Mouse (Mus musculus) yolk sac, embryonic 10.5 days (tissue): Measurements from ENCODE around the gene Tmem255b.

ENCODE experiments used
- DNase-seq: peaks from one replicate; pipeline ENCODE4 v3.0.0-alpha.2; 2017; ENCODE audit warnings: low spot score

Gene Tmem255b

DNA sequence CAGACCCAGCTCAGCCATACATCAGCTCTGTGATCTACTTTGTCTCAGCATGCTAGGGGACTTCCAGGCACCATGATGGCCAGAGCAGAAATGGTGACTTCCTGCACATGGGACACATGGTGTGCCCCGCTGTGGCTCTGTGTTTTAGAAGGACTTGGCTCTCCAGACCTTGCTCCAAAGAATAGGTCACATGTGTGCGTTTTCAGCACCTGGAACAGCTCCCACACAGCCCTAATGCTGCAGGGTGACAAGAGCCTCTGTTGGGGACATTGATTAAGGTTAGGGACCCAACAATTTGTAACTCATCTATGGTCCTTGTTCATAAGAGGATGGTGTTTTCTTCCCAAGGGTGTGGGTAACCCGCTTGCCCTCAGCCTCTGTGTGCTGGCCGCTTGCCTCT is 13.2 kb downstream of the Tmem255b start:
- peak; percentile 29 for DNase-seq

DNA sequence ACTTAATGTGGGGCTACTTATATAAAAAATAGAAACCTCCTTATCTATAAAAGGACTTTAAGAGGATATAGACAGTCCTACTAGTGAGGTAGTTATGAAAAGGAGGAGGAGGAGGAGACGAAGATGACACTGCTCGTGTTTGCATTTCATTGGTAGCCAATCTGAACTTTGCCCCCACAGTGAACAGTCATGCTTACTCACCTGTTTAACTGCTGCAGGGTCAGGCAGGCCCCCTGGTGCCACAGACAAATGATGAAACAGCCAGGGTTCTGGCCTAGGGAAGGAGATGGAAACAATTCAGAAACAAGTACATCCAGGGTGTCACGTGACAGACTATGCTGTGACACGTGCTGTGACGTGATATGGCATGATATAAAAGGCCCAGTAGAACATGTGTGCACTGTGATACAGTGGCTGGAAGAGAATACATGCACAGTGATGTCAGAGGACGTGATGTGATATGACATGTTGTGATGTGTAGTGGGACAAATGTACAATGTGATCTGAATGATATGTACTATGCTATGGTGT is 16.8 kb downstream of the Tmem255b start:
- peak; percentile 18 for DNase-seq

DNA sequence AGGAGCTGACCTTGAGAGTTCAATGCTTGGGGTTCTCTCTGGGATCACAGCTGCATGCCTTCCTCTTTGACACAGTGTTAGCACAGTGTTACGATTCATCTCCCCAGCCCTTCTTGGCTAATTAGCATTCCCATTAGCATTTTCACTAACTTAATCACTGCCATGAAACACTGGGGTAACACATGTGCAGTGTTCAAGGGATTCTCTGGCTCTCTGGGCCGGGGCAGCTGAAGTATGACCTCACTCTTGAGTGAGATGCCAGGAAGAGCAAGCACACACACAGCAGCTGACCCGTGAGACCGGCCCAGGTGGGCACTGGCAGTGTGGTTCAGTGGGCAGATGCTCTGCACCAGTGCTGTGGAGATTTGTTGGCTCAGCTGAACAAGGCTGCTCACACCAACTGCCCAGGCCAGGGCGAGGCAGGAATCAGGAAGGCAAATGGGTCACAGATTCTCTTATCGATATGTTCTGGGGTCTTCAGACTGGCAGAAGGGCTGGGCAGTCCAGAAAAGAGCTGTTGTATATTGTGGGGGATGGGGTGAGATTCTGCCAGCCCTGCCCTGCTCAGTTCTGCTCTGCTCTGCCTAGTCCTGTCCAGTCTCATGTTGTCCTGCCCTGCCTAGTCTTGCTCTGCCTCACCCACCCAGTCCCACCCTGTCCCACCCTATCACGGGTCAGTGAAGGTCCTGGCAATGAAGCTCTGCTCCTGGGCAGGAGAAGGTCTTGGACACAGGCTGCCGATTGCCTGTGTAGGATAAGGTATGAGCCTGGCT is 19.5 kb downstream of the Tmem255b start:
- no peak for DNase-seq

DNA sequence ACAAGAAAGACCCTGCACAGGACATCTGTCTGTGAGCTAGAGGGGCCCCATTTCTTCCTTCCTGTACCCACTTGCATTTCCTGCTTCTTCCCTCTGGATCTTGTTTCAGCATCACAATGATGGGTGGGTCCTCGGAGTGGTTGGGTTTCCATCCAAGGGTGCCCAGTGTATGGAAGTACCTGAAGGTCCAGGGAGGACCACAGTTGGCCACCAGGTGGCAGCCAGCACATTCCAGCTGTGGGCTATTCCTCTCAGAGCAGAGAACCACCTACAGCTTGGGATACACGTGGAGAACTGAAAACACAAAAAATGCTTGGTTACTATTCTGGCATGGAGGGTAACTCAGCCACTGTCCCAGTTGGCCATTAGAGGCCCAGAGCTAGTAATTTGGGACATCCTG is 20.3 kb downstream of the Tmem255b start:
- peak; percentile 13 for DNase-seq

DNA sequence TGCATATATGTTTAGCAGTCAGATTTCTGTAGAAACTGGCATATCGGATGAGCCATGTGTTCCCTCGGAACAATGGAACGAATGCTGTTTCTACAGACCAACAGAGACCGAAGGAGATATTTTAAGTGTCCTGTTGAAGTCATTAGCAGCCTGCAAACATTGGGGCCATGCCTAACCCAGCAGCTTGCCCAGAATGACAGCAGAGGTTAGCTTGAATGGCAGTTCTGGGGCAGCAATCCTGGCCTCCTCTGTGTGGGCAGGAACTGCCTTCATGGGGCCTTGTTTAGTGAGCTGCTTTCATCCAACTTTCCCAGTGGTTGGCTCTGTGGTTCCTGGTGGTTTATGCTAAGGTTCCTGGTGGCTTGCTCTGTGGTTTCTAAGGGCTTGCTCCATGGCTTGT is 24.4 kb downstream of the Tmem255b start:
- DNase-seq: no peak

DNA sequence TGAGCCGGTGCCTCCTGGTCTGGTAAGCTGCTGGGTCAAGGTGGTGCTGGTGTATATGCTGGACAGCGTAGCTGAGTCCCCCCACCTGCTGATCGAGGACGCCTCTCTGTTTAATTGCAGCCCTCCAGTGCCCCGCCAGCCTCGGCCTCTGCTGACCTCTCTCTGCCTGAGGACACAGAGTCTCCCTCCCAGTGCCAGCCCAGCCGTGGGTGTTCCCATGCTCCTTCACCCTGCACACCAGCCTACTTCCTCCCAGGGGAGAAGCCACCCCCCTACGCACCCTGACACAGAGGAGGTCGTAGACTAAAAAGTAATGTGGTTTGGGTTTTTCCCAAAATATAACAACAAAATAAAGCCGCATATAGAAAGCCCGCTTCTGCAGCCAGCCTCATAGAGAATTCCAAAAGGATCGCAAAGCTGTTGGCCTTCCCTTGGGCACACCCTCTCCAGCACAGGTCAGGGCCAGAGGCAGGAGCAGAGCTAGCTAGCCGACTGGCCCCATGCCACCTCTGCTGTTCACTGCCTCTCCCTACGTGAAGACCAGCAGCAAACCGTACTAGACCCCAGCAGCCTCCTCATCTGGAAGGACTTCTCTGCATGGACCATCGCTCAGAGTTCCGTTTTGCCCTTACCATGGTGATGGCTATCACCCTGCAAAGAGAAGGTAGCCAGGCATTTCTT is 26.2 kb downstream of the Tmem255b start:
- DNase-seq: no peak

DNA sequence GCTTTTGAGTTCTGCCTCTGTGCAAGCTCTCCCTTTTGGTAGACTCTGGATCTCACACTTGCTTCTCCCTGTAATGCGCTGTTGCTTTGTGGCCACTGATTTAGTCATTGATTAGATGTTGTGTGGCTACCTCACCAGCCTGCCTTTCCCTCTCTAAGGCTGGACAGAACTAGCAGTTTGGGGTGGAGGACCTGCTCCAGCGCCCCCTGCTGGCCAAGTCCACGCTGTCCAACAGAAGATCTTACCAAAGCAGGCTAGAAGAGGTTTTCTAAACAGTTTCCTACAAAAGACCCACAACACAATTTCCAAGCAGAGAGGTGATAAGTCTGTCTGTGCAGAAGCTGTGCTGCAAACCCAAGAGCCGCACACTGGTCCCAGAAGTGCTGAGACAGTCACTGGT is 26.9 kb downstream of the Tmem255b start:
- peak; percentile 43 for DNase-seq

DNA sequence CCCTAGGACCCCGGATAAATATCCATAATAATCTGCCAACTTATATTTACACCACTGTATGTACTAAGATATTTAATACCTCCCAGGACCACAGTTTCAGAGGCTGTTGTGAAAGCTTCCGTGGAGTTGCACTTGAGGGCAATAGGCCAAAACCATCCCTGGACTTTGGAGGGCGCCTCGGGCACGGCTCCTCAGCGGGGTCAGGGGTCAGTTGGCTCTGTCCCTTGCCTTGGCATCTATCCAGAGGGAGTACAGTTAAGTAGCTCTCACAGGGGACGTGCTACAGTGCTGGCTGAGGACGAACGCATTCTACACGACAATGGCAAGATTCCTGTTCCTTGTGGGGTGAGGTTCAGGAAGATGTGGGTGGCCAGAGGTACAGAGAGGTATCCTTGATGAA is 27.4 kb downstream of the Tmem255b start:
- DNase-seq: no peak

DNA sequence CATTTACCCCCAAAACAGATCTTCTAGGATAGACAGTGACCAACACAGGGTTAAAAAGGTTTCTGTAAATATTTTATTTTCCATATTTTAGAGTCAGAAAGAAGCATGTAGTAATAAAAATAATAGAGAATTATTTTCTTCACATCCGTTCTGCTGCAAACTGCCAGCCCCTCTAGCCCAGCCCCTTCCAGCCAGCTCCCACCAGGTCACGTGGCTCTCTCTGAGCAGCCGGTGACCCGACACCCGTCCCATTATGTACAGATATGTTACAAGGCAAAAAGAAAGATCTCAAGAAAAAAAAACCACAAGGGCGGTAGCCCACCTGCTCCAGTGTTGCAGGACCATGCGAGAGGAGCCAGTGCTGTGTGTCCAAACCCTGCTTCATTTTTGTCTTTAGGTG is 30.3 kb downstream of the Tmem255b start:
- DNase-seq: no peak

DNA sequence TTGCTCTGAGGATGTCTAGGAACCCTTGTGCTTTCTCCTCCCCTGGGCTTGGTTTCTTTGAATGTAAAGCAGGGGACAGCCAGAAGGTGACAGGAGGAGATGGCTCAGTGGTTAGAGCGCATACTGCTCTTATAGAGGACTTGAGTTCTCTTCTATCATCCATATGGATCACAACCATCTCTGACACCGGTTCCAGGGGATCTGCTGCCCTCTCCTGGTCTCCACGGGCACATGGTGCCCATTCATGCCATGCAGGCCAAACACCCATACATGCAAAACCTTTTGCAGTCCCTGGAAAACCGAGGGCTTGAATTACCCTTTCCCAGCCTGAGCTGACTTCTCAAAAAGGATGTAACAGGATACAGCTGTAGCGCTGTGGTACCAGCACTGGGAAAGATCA is 32.0 kb downstream of the Tmem255b start:
- no peak for DNase-seq

DNA sequence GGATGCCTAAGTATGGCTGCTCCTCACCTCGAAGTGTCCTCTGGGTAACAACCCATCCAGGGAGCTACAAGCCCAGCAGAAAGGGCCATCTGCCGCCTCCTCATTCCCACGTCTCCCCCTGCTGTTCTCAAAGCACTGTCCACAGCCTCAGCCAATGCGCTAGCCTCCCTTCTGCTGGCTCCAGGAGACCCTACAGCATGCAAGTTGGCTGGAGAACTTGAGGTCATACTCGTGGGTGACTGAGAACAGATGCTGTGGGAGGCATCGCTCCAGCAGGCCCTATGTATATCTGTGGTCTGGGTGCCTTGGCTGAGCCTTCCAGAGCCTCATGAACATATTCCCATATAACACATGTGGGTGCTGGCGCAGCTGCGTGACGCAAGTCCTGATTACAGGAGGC is 33.7 kb downstream of the Tmem255b start:
- DNase-seq: no peak

DNA sequence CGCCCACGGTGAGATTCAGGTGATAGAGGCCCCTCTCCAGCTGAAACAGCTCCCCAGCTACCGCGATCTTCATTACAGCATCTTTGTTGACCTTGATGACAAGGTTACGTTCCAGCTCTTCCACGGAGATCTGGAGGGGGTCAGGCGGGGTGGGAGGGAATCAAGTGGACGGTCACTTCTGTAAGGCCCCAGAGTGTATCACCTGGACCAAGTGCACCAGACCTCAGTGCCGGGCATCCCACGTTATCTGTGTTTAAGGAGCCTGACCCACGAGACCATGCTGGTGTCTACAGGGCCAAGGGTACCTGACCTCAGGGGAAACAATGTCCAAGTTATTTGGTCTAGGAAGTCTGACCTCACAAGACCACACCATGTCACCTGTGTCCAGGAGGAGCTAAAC is 36.5 kb downstream of the Tmem255b start:
- no peak for DNase-seq

DNA sequence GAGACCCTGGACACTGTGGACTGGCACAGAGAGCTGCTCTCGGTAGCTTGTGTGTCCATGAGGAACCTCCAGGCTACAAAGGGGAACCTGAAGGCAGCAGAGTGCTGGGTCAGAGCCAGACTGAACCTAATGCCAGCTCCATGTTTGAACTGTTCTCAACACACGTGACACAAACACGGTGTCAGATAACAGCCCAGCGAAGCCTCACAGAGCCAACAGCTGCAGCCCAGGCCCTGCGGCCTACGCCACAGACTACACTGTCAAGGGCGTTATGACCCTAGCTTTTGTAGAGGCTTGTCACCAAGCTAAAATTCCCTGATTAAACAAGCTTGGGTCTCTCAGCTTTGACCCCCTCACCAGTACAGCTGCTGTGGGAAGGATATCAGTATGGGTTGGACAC is 37.3 kb downstream of the Tmem255b start:
- DNase-seq: no peak

DNA sequence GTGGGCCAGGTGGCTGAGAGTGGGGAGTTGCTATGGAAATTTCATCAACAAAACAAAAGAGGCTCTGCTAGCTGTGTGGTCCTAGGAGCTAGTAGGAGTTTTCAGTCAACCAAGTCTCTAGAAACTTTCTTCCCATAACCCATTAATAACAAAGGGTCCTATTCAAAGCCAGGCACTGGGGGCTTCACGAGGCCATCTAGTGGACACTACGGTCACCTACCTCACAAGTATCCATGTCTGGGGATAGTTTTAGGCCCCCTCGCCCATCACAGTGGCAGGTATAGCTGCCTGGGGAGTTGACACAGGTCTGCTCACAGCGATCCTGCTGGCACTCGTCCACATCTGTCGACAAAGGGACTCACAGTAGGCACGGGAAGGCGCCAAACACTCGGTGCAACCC is 40.9 kb downstream of the Tmem255b start:
- DNase-seq: no peak

DNA sequence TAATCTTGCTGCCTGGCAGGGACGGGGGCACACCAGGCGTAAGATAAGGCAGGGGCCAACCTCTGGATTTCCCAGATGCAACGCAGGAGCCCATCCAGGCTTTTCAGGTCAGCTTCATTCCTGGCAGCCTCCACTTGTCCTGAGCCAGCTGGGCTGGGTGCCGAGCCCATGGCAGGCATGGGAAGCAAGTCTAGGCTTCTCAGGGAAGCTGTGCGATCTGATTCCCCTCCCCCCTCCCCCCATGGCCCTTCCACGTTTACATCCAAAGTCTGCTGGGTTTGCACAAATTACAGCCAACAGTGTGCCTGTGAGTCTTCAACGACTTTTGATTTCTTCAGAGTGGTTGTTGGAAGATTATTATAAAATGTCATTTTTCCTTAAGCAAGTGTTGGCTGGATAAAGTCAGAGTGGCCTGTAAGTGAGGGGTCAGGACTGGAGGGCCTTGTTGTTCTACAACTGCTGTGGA is 46.1 kb downstream of the Tmem255b start:
- no peak for DNase-seq

DNA sequence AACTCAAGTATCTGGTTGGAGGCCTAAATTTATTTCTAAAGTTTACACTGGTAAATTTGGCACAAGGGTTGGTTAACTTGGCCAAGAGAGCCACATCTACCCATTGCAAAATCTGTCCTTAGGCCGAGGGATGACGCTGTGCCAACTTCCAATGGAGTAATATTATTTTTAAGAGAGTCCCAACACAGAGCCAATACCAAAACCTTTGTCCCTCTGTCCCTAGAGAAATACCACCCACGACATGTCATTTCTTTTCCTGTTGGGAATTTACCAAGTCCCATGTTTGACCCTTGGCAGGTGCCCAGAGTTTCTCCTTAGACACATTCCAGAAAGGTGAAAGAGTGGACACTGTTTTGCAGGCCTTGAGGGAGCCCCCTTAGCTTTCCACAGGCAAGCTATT is 46.6 kb downstream of the Tmem255b start:
- DNase-seq: no peak

DNA sequence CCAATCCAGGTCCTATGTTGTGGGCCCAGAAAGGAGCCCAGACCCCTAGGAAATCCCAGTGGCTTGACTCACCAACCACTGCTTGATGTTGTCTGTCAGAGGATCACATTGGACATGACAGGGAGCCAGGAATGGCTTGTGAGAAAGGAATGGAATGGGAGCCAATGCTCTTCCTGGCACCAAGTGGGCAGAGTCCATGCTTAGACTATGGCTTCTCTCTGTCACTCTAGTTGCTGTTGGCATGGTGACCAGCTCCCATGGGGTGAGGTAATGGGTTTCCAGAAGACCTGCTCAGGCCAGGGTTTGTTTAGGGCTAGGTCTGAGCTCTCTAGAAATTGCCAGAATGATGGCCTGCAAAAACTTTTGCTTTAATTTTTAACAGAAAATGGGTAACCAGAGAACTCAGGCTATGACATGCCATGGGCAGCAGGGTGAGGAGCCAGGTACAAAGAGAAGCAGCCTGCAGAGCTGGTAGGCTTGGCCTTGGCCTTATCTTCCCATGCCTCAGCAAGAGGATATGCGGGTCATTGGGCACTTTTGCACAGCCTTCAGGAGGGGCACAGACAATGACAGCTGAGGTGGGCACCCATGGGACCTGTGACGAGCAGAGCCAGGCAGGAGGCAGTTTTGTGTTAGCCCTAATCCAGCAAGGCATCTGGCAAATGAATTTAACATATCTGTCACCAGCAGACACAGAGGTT is 47.3 kb downstream of the Tmem255b start:
- DNase-seq: no peak

DNA sequence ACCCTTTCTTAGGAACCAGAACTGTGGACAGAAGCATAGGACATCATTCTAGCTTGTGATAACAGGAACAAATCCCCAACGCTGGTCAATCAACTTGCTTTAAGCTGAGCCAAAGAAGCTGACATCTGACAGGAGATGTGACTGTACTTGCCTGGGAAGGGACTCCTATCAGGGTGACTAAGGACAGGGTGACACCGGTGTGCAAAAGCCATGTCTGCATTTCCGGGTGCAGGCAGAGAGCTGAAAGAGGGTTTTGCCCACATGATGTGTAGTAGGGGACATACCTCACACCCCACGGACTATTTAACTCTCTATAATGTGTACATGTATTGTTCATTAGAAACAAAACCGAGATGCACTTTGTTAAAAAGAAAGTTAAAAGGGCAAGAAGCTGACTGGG is 48.2 kb downstream of the Tmem255b start:
- no peak for DNase-seq

DNA sequence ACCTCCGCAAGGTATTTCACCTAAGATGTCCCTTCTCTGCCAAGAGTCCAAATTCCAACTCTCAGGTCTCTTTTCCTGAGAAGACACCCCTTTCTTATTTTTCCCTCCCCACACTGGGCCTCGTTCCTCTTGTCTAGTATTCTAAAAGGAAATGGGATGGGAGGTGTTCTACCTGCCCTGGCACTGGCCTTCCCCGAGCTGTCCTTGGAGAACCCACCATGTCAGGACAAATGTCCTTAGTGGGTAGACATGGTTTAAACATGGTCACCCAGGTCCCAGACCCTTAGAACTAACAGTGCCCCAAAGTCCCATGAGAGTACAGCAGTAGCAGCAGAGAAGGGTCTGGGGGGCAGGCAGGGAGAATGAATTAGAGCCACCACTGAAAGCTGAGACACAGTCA is 54.4 kb downstream of the Tmem255b start:
- DNase-seq: no peak

DNA sequence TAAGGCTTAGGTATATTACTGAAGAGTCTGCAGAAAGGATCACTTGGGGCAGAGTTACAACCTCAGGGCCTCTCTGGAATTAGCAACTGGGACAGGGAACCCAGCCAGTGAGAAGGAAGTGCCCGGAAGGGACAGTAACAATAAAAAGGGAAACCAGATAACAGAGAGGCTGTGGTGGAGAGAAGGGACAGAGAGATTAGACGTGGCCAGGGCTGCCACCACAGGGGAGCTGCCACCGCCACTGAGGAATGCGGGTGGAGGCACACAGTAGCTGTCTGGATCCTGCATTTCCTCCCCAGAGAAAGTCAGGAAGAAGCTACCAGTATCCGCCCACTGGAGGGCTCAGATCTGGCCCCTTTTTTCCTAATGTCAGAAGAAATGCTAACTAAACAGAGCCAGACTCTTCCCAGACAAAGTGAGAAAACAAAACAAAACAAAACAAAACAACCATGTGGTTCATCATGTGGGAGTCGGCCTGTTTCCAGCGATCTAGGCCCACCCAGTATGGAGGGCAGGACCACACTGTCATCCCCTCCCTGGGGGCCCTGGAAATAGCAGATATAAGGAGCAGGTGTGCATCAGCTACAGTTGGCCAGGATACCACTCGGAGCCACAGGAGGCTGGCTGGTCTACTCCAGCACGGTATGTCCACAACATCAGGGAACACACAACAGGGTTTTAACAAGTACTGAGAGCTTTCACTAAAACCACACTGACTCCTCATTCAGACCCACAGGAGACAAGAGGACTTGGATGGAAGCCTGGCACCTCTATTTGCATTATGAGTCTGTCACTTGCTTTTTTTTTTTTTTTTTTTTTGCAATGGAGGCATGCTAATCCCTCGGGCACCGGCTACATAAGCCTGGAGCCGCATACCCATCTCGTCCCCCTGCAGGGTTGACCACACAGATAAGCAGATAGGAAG is 55.3 kb downstream of the Tmem255b start:
- no peak for DNase-seq

DNA sequence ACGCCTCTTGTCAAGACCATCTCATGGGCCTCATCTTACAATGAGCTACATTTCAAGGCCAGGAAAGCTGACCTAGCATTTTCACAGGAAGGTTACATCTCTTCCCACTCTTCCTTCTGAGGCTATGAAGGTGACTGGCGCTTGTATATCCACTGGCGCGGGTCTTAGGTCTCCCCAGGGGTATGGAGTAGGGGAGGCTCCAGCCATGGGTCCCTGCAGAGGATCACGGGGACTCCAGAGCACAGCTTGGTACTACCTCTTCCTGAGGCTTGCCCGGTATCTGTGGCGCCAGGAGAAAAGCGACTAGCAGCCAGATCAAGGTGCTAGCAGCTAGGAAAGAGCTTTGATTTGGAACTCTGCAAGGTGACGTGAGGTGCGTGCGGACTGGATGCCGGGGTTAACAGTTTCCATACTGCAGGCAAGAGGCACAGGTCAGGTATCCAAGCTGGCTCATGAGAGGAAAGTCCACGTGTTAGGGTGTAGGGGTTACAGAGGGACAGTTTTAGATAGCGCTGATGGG is 56.6 kb downstream of the Tmem255b start:
- DNase-seq: no peak
